Mouse (Mus musculus) heart, embryonic 11.5 days (tissue): ENCODE results near the gene Smu1. TPM values are rescaled to one million over a fixed set of nuclear protein-coding genes. Genes with fewer than 3 reads are reported as not detected.

ENCODE experiments used
- ATAC-seq: fragments of 200-750 bp; cut with Nextera tagmentation; replicated peaks from 2 replicates; pipeline ENCODE4 v1.8.0; 2017; ENCODE audit warnings: moderate library complexity; ENCODE audit not compliant: insufficient number of reproducible peaks, low FRiP score, low TSS enrichment
- H3K27ac ChIP-seq: fragments of 300-500 bp; sonication (generic); 2 replicates; pipeline ENCODE4 v1.5.1; 2014; ENCODE audit warnings: mild to moderate bottlenecking, low read depth, low read length
- H3K27me3 ChIP-seq: fragments of 300-500 bp; sonication (generic); 2 replicates; pipeline ENCODE4 v1.6.1; 2014; ENCODE audit warnings: mild to moderate bottlenecking, low read length, mixed read lengths; ENCODE audit not compliant: control insufficient read depth, insufficient read depth
- H3K36me3 ChIP-seq: fragments of 300-500 bp; sonication (generic); 2 replicates; pipeline ENCODE4 v1.6.1; 2014; ENCODE audit warnings: mild to moderate bottlenecking, low read length, moderate library complexity, mixed read lengths; ENCODE audit not compliant: control insufficient read depth, insufficient read depth
- H3K4me1 ChIP-seq: fragments of 300-500 bp; sonication (generic); 2 replicates; pipeline ENCODE4 v1.6.1; 2014; ENCODE audit warnings: low read length; ENCODE audit not compliant: control insufficient read depth, insufficient read depth
- H3K4me2 ChIP-seq: fragments of 300-500 bp; sonication (generic); 2 replicates; pipeline ENCODE4 v1.6.1; 2014; ENCODE audit warnings: mild to moderate bottlenecking, moderate library complexity
- H3K4me3 ChIP-seq: fragments of 300-500 bp; sonication (generic); 2 replicates; pipeline ENCODE4 v1.5.1; 2014; ENCODE audit warnings: low read depth, low read length
- H3K9ac ChIP-seq: fragments of 300-500 bp; sonication (generic); 2 replicates; pipeline ENCODE4 v1.6.1; 2014; ENCODE audit warnings: mild to moderate bottlenecking, low read depth, low read length, moderate library complexity
- H3K9me3 ChIP-seq: fragments of 300-500 bp; sonication (generic); replicated peaks from 2 replicates; pipeline ENCODE4 v1.6.1; 2016; ENCODE audit warnings: low read length; ENCODE audit not compliant: control insufficient read depth
- WGBS: fragments of 180-500 bp; shearing (Covaris S2); extraction: QIAGEN DNeasy Blood & Tissue Kit; methylation state at CpG from one replicate; pipeline ENCODE4 v1.1.7; 2014; ENCODE audit not compliant: insufficient replicate concordance; 5-methylcytosine and 5-hydroxymethylcytosine counted together
- polyA plus RNA-seq: library from polyadenylated mRNA; unstranded; fragments of >200 nt; fragmentation: Nextera tagmentation; extraction: Ambion mirVana; gene quantifications from 2 replicates; pipeline ENCODE4 v1.2.1, GENCODE M21; 2014

Gene Smu1
- polyA plus RNA-seq, 1 experiment from 2014 or later: 105 TPM

GRCm38 (mm10) chr4:40778656-40779055 is 20.9 kb upstream of the Smu1 start:
- H3K9me3 ChIP-seq: no peaks in the 10 kb centered on the region
- no peak overlapping the region for H3K4me3 ChIP-seq
- no peak overlapping the region for H3K9ac ChIP-seq
- ATAC-seq: no peak
- no peaks in the 10 kb centered on the region for H3K36me3 ChIP-seq
- H3K27me3 ChIP-seq: no peaks in the 10 kb centered on the region
- no peak overlapping the region for H3K27ac ChIP-seq
- no peak overlapping the region for H3K4me2 ChIP-seq
- 81% methylated on average over 6 of the region's 6 CpGs for WGBS
- peaks cover 6% of the 10 kb centered on the region for H3K4me1 ChIP-seq

- H3K27me3 ChIP-seq: no peaks in the 10 kb centered on the region
- no peak for ATAC-seq
- H3K9ac ChIP-seq: no peak overlapping the region
- H3K4me2 ChIP-seq: no peak overlapping the region
- WGBS: 30% methylated on average over 2 of the region's 2 CpGs
- no peak overlapping the region for H3K4me3 ChIP-seq
- no peaks in the 10 kb centered on the region for H3K9me3 ChIP-seq
- no peaks in the 10 kb centered on the region for H3K36me3 ChIP-seq
- H3K27ac ChIP-seq: no peak overlapping the region
- H3K4me1 ChIP-seq: peaks cover 6% of the 10 kb centered on the region
Observed at GRCm38 (mm10) chr4:40777116-40777515, 19.4 kb upstream of the Smu1 start.

- H3K4me2 ChIP-seq: no peak overlapping the region
- H3K9ac ChIP-seq: no peak overlapping the region
- H3K36me3 ChIP-seq: no peaks in the 10 kb centered on the region
- peaks cover 3% of the 10 kb centered on the region for H3K4me1 ChIP-seq
- no peak overlapping the region for H3K4me3 ChIP-seq
- ATAC-seq: no peak
- no peaks in the 10 kb centered on the region for H3K9me3 ChIP-seq
- no peak overlapping the region for H3K27ac ChIP-seq
- no peaks in the 10 kb centered on the region for H3K27me3 ChIP-seq
- 70% methylated on average over 4 of the region's 4 CpGs for WGBS
Observed at GRCm38 (mm10) chr4:40776416-40776815, 18.7 kb upstream of the Smu1 start.

- Histone ChIP-seq H3K4me2 (peak overlapping the region; percentile 65), H3K4me1 (no peaks in the 10 kb centered on the region), H3K27me3 (no peaks in the 10 kb centered on the region), H3K9ac (peak overlapping the region; percentile 54; the same call in 1 of the 2 replicates), H3K27ac (no peak overlapping the region), H3K9me3 (no peaks in the 10 kb centered on the region), H3K36me3 (no peaks in the 10 kb centered on the region), H3K4me3 (peak overlapping the region; percentile 24)
- peak; percentile 33; the same call in 1 of the 2 replicates for ATAC-seq
- 14% methylated on average over 12 of the region's 12 CpGs for WGBS
Observed at GRCm38 (mm10) chr4:40774279-40775259, 16.8 kb upstream of the Smu1 start.

- H3K4me2 ChIP-seq: no peak overlapping the region
- H3K4me3 ChIP-seq: no peak overlapping the region
- no peaks in the 10 kb centered on the region for H3K27me3 ChIP-seq
- H3K36me3 ChIP-seq: peaks cover 4% of the 10 kb centered on the region; the same call in 1 of the 2 replicates
- no peak overlapping the region for H3K9ac ChIP-seq
- no peaks in the 10 kb centered on the region for H3K4me1 ChIP-seq
- ATAC-seq: no peak
- no peaks in the 10 kb centered on the region for H3K9me3 ChIP-seq
- H3K27ac ChIP-seq: no peak overlapping the region
- 45% methylated on average over 5 of the region's 5 CpGs for WGBS
Observed at GRCm38 (mm10) chr4:40759876-40760275, 2.2 kb upstream of the Smu1 start.

- Histone ChIP-seq H3K9me3 (no peaks in the 10 kb centered on the region), H3K4me1 (no peaks in the 10 kb centered on the region), H3K9ac (peak overlapping the region; percentile 87), H3K4me3 (peak overlapping the region; percentile 92), H3K27ac (peak overlapping the region; percentile 59; the same call in 1 of the 2 replicates), H3K27me3 (no peaks in the 10 kb centered on the region), H3K4me2 (peak overlapping the region; percentile 63), H3K36me3 (peaks cover 24% of the 10 kb centered on the region)
- WGBS: under 1% methylated on average over 39 of the region's 39 CpGs
- ATAC-seq: peak; percentile 76
Observed at GRCm38 (mm10) chr4:40757157-40757779, 455 bp downstream of the Smu1 start.

GRCm38 (mm10) chr4:40735351-40735750 is 22.4 kb downstream of the Smu1 start:
- Histone ChIP-seq H3K9ac (no peak overlapping the region), H3K27me3 (no peaks in the 10 kb centered on the region), H3K36me3 (peaks cover 36% of the 10 kb centered on the region), H3K27ac (no peak overlapping the region), H3K4me2 (no peak overlapping the region), H3K9me3 (no peaks in the 10 kb centered on the region), H3K4me1 (no peaks in the 10 kb centered on the region), H3K4me3 (no peak overlapping the region)
- 0 out of 2 replicates have a peak, but pooled peaks have one; percentile 18 for ATAC-seq
- 68% methylated on average over 1 of the region's 1 CpGs for WGBS

- Histone ChIP-seq H3K4me2 (no peak overlapping the region), H3K36me3 (peaks cover 40% of the 10 kb centered on the region), H3K27ac (no peak overlapping the region), H3K4me3 (no peak overlapping the region), H3K4me1 (no peaks in the 10 kb centered on the region), H3K9ac (no peak overlapping the region), H3K9me3 (no peaks in the 10 kb centered on the region), H3K27me3 (no peaks in the 10 kb centered on the region)
- no peak for ATAC-seq
Observed at GRCm38 (mm10) chr4:40731262-40731661, 26.5 kb downstream of the Smu1 start.
